Comparison of ENCODE assay signal across 10 mouse cellular contexts in genomic region chr12:83686575-83687350, GRCm38 (mm10). TPM values are rescaled to one million over a fixed set of nuclear protein-coding genes. Genes with fewer than 3 reads are reported as not detected.
DNase-seq lines count a peak whose midpoint lies in the region; ATAC-seq and TF ChIP-seq lines count a peak whose summit lies in the region.
"Had no signal": no experiment of that assay in that cellular context is flagged by ENCODE, and none has a peak within 500 bp of the region (broad histone marks: within the 10 kb centered on the region; RNA-seq: fewer than 3 reads in every experiment).

No protein-coding gene starts in this region.

- no peaks in the 10 kb centered on the region for H3K27me3 ChIP-seq in heart, adult 2 months (ENCODE audit: control insufficient read depth, insufficient read depth, low read length)
- H3K27me3 ChIP-seq in stomach, embryonic 16.5 days (ENCODE audit: control insufficient read depth, insufficient read depth, low read length) = no peaks in the 10 kb centered on the region
- no peaks in the 10 kb centered on the region for H3K27me3 ChIP-seq in stomach, postnatal 0 days (ENCODE audit: control insufficient read depth, insufficient read depth, low read length)
- no peaks in the 10 kb centered on the region for H3K27me3 ChIP-seq in kidney, embryonic 15.5 days

- WGBS in heart, adult 2 months = 87% methylated on average over 9 of the region's 9 CpGs
- 88% methylated on average over 9 of the region's 9 CpGs for WGBS in stomach, embryonic 16.5 days
- 88% methylated on average over 9 of the region's 9 CpGs for WGBS in stomach, postnatal 0 days
- 85% methylated on average over 9 of the region's 9 CpGs for WGBS in kidney, embryonic 15.5 days

- peaks cover 4% of the 10 kb centered on the region for H3K79me2 ChIP-seq in heart, adult 2 months (replicated peaks; ENCODE audit: control insufficient read depth, insufficient read depth, low read length)

- H3K4me2 ChIP-seq in stomach, embryonic 16.5 days (ENCODE audit: low read depth, low read length) = no peak overlapping the region
- no peak overlapping the region for H3K4me2 ChIP-seq in stomach, postnatal 0 days (replicated peaks; ENCODE audit: low read depth)
- peak overlapping the region; percentile 65; the same call in 1 of the 2 replicates for H3K4me2 ChIP-seq in kidney, embryonic 15.5 days

- TF ChIP-seq EP300 in heart, adult 2 months (IDR thresholded peaks at IDR 0.05; ENCODE audit: insufficient read depth, low read depth, low read length) = no peak
- TF ChIP-seq EP300 in stomach, postnatal 0 days (optimal IDR thresholded peaks at IDR 0.05) = no peak

- no peak overlapping the region for H3K4me3 ChIP-seq in heart, adult 2 months
- H3K4me3 ChIP-seq in stomach, embryonic 16.5 days (replicated peaks; ENCODE audit: low read length) = no peak overlapping the region
- H3K4me3 ChIP-seq in stomach, postnatal 0 days (ENCODE audit: low read depth, low read length) = no peak overlapping the region
- no peak overlapping the region for H3K4me3 ChIP-seq in kidney, embryonic 15.5 days (replicated peaks)

- TF ChIP-seq CTCF in heart, adult 2 months (IDR thresholded peaks at IDR 0.05) = 0 out of 2 replicates have a peak, but pooled peaks have one; percentile 10
- TF ChIP-seq CTCF in stomach, postnatal 0 days (IDR thresholded peaks at IDR 0.05; ENCODE audit: low read depth) = no peak

- peaks cover 5% of the 10 kb centered on the region for H3K36me3 ChIP-seq in heart, adult 2 months (ENCODE audit: control insufficient read depth, insufficient read depth, low read length)
- peaks cover 4% of the 10 kb centered on the region; the same call in 1 of the 2 replicates for H3K36me3 ChIP-seq in stomach, embryonic 16.5 days (ENCODE audit: control insufficient read depth, insufficient read depth, low read length)
- H3K36me3 ChIP-seq in stomach, postnatal 0 days (ENCODE audit: control insufficient read depth, insufficient read depth, low read length) = no peaks in the 10 kb centered on the region
- peaks cover 16% of the 10 kb centered on the region for H3K36me3 ChIP-seq in kidney, embryonic 15.5 days

- peaks cover 5% of the 10 kb centered on the region for H3K4me1 ChIP-seq in heart, adult 2 months (ENCODE audit: control insufficient read depth, insufficient read depth, low read length)
- H3K4me1 ChIP-seq in stomach, embryonic 16.5 days (ENCODE audit: control insufficient read depth, insufficient read depth, low read length) = peaks cover 12% of the 10 kb centered on the region; the same call in 1 of the 2 replicates
- H3K4me1 ChIP-seq in stomach, postnatal 0 days (replicated peaks; ENCODE audit: control insufficient read depth, insufficient read depth) = 0 out of 2 replicates have a peak, but pooled peaks cover 2% of the 10 kb centered on the region
- H3K4me1 ChIP-seq in kidney, embryonic 15.5 days = peaks cover 29% of the 10 kb centered on the region

- no peak overlapping the region for H3K27ac ChIP-seq in heart, adult 2 months
- peak overlapping the region; percentile 98; the same call in 1 of the 2 replicates for H3K27ac ChIP-seq in stomach, embryonic 16.5 days (ENCODE audit: low read length)
- H3K27ac ChIP-seq in stomach, postnatal 0 days (replicated peaks) = no peak overlapping the region; the same call in 1 of the 2 replicates
- peak overlapping the region; percentile 98 for H3K27ac ChIP-seq in kidney, embryonic 15.5 days

- no peak for ATAC-seq in stomach, embryonic 16.5 days (ENCODE audit: insufficient read depth, low FRiP score)
- ATAC-seq in stomach, postnatal 0 days (ENCODE audit: low FRiP score, low TSS enrichment) = no peak
- no peak for ATAC-seq in kidney, embryonic 15.5 days (replicated peaks; ENCODE audit: low FRiP score)

- DNase-seq in heart, adult 2 months = no peak
- DNase-seq in heart, postnatal 25 days (ENCODE audit: low spot score) = no peak
- DNase-seq in stomach, postnatal 0 days (ENCODE audit: low spot score) = no peak
- no peak for DNase-seq in cerebellum, adult 9-11 months
- no peak for DNase-seq in natural killer cell, adult 2 months (ENCODE audit: low spot score in 2 of 2)
- no peak for DNase-seq in urinary bladder, adult 2 months (ENCODE audit: low spot score)
- DNase-seq: heart, postnatal 14 days; spleen, adult 18-20 months had no signal

- intact Hi-C loops in heart, adult 2 months (cut with DNase I) = loop anchor here (5.0 kb wide), 1 partner anchor 54 kb away; the partner anchor contains the start of gene Rbm25
- intact Hi-C loops in heart, postnatal 25 days (cut with DNase I) = no loop called here

- H3K9me3 ChIP-seq in stomach, embryonic 16.5 days (replicated peaks; ENCODE audit: control insufficient read depth, low read length) = no peaks in the 10 kb centered on the region
- no peaks in the 10 kb centered on the region for H3K9me3 ChIP-seq in stomach, postnatal 0 days (ENCODE audit: control insufficient read depth, low read length)
- no peaks in the 10 kb centered on the region for H3K9me3 ChIP-seq in kidney, embryonic 15.5 days (replicated peaks)

- no peak overlapping the region for H3K9ac ChIP-seq in heart, adult 2 months (ENCODE audit: low read depth, low read length)
- no peak overlapping the region for H3K9ac ChIP-seq in stomach, embryonic 16.5 days (ENCODE audit: low read length)
- H3K9ac ChIP-seq in stomach, postnatal 0 days (ENCODE audit: low read length) = no peak overlapping the region
- no peak overlapping the region for H3K9ac ChIP-seq in kidney, embryonic 15.5 days

- TF ChIP-seq POLR2A in heart, adult 2 months (IDR thresholded peaks at IDR 0.05; ENCODE audit: insufficient read depth, low read depth, low read length) = no peak

RNA-seq across cellular contexts. Expression of gene Psen1, which starts 1.2 kb away (rescaled TPM):
- 10 to 100 TPM; 35.1 to 38.0 TPM for total RNA-seq in heart, adult 2 months (2021)
- 16.8 and 24.5 TPM in 2 replicates for polyA plus RNA-seq in heart, adult 2 months (2012; rRNA removed)
- 10 to 100 TPM; 31.7 to 34.8 TPM for total RNA-seq in heart, postnatal 25 days (2021)
- 76.9 and 86.4 TPM in 2 replicates for polyA plus RNA-seq in stomach, embryonic 16.5 days (2015; fragmentation: Nextera tagmentation; extraction: Ambion mirVana)
- polyA plus RNA-seq in stomach, postnatal 0 days (2015; fragmentation: Nextera tagmentation; extraction: Ambion mirVana) = 64.7 and 67.2 TPM in 2 replicates
- 63.3 and 63.5 TPM in 2 replicates for polyA plus RNA-seq in kidney, embryonic 15.5 days (2015; fragmentation: Nextera tagmentation; extraction: Ambion mirVana)
- 27.8 and 40.8 TPM in 2 replicates for polyA plus RNA-seq in urinary bladder, adult 2 months (2012; rRNA removed)

RNA-seq across cellular contexts. Expression of gene Rbm25, which starts 55.7 kb away (rescaled TPM):
- 10 to 100 TPM; 37.3 to 49.6 TPM for total RNA-seq in heart, adult 2 months (2021)
- polyA plus RNA-seq in heart, adult 2 months (2012; rRNA removed) = 27.4 and 58.5 TPM in 2 replicates
- total RNA-seq in heart, postnatal 25 days (2021) = 10 to 100 TPM; 45.7 to 51.4 TPM
- 200 and 201 TPM in 2 replicates for polyA plus RNA-seq in stomach, embryonic 16.5 days (2015; fragmentation: Nextera tagmentation; extraction: Ambion mirVana)
- polyA plus RNA-seq in stomach, postnatal 0 days (2015; fragmentation: Nextera tagmentation; extraction: Ambion mirVana) = 105 and 115 TPM in 2 replicates
- 283 and 284 TPM in 2 replicates for polyA plus RNA-seq in kidney, embryonic 15.5 days (2015; fragmentation: Nextera tagmentation; extraction: Ambion mirVana)
- polyA plus RNA-seq in urinary bladder, adult 2 months (2012; rRNA removed) = 78.7 and 103 TPM in 2 replicates

Comparison
In these comparisons a context has a peak if more than half of its experiments do, and no peak if none do; other contexts are left out.
1. H3K27ac ChIP-seq: peak in stomach, embryonic 16.5 days (single experiment) and kidney, embryonic 15.5 days (single experiment); none in heart, adult 2 months (single experiment) and stomach, postnatal 0 days (single experiment).